Mouse (Mus musculus): ENCODE measurements around the gene Srcin1. TPM values are rescaled to one million over a fixed set of nuclear protein-coding genes. Genes with fewer than 3 reads are reported as not detected.

Gene Srcin1
- 1.1 and 1.3 TPM in 2 replicates for polyA plus RNA-seq (2012; rRNA removed; ENCODE audit: low replicate concordance)

DNA sequence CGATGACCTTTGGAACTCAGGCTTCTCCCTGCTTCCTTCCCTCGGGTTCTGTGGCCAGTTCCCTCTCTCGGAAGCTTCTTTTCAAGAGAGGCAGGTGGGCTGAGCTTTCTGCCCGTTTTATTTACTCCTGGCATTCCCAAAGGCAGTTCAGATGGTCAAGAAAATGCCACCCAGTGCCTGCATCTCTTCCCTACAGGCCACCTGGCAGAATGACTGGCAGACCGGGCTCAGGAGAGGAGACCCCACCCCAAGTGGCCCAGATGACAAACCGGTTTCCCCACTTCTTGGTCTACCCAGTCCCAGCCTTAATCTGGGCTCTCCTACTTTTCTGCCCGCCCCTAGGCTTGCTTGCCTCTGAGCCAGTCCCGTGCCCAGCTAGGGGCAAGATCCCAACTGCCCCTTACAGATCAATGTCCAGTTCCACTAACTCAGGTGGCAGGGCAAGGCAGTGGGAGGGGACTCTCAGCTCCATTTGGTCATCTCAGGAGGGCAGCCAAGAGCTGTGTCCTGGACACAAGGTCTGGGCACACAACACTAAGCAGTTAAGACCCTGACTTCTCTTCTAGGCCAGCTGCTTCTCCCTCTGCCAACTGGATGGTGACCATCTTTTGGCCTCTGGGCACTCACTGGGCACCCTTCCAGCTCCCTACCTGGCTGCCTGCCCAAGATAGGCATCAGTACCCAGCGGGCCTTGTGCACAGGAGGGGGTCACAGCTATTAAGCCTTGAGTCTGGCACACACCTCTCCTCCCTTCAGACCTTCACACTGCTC, at the start of gene Srcin1:
Gene Srcin1 (minus strand): TSS at position 51 of the 771 bp plus-strand sequence.

DNA sequence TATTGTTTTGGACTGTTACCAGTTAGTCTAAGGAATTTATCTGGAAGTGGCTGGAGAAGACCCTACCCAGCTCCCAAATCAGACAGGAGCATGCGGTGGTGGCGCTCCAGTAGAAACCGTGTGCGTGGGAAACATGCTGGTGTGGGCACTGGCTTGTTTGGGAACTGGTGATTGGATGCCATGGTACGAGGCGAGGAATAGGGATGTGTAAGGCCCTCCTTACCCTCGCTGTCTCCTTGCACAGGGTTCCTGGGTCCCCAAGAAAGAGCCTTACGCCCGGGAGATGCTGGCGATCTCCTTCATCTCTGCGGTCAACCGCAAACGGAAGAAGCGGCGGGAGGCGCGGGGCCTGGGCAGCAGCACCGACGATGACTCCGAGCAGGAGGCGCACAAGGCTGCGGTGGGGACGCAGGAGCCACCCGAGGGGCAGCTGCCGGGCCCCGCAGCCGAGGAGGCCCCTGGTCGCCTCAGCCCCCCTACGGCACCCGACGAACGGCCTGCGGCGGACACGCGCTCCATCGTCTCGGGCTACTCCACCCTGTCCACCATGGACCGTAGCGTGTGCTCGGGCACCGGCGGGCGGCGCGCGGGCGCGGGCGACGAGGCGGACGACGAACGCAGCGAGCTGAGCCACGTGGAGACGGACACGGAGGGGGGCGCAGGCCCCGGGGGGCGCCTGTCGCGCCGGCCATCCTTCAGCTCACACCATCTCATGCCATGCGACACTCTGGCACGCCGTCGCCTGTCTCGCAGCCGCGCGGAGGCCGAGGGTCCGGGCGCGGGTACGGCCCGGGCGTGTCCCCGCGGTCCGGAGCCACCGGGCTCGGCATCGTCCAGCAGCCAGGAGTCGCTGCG, 75.9 kb downstream of the Srcin1 start, which contains the start of gene 4933428G20Rik:
Gene 4933428G20Rik (minus strand): TSS at position 476 of the 855 bp plus-strand sequence.

Other genes with a start within 250 kb of the Srcin1 start
- gene Gpr179, start 224.1 kb downstream of the Srcin1 start, polyA plus RNA-seq (2012; rRNA removed; ENCODE audit: low replicate concordance), result 0.07 TPM in 2 replicates
- 7.9 and 11.8 TPM in 2 replicates for gene Socs7, start 213.6 kb downstream of the Srcin1 start, polyA plus RNA-seq (2012; rRNA removed; ENCODE audit: low replicate concordance)
- gene Arhgap23, start 160.7 kb downstream of the Srcin1 start, polyA plus RNA-seq (2012; rRNA removed; ENCODE audit: low replicate concordance), result 33.3 and 64.7 TPM in 2 replicates
- not detected in 2 replicates for gene 4933428G20Rik, start 75.8 kb downstream of the Srcin1 start, polyA plus RNA-seq (2012; rRNA removed; ENCODE audit: low replicate concordance)
- gene Epop, start 53.5 kb upstream of the Srcin1 start, polyA plus RNA-seq (2012; rRNA removed; ENCODE audit: low replicate concordance), result 1.5 and 8.0 TPM in 2 replicates
- 51.8 and 137 TPM in 2 replicates for gene Mllt6, start 87.2 kb upstream of the Srcin1 start, polyA plus RNA-seq (2012; rRNA removed; ENCODE audit: low replicate concordance)
- gene Cisd3, start 109.6 kb upstream of the Srcin1 start, polyA plus RNA-seq (2012; rRNA removed; ENCODE audit: low replicate concordance), result 93.5 and 125 TPM in 2 replicates
- 46.3 and 90.5 TPM in 2 replicates for gene Pcgf2, start 124.3 kb upstream of the Srcin1 start, polyA plus RNA-seq (2012; rRNA removed; ENCODE audit: low replicate concordance)
- gene Psmb3, start 127.2 kb upstream of the Srcin1 start, polyA plus RNA-seq (2012; rRNA removed; ENCODE audit: low replicate concordance), result 295 and 441 TPM in 2 replicates
- 20.5 and 27.5 TPM in 2 replicates for gene Pip4k2b, start 168.5 kb upstream of the Srcin1 start, polyA plus RNA-seq (2012; rRNA removed; ENCODE audit: low replicate concordance)
- gene Cwc25, start 190.4 kb upstream of the Srcin1 start, polyA plus RNA-seq (2012; rRNA removed; ENCODE audit: low replicate concordance), result 7.0 and 10.5 TPM in 2 replicates
- not detected in 2 replicates for gene 1700001P01Rik, start 199.7 kb upstream of the Srcin1 start, polyA plus RNA-seq (2012; rRNA removed; ENCODE audit: low replicate concordance)
- gene Rpl23, start 206.3 kb upstream of the Srcin1 start, polyA plus RNA-seq (2012; rRNA removed; ENCODE audit: low replicate concordance), result 79.9 and 107 TPM in 2 replicates
- 143 and 183 TPM in 2 replicates for gene Lasp1, start 222.8 kb upstream of the Srcin1 start, polyA plus RNA-seq (2012; rRNA removed; ENCODE audit: low replicate concordance)

All from mammary gland, adult 2 months (tissue).